Mouse (Mus musculus) spleen, postnatal 10 days (tissue): Measurements from ENCODE around the gene Cdk8.
A peak's percentile ranks its signal among the peaks of the same experiment; 100 is the strongest.
"Not testable (repeated sequence)": the region's sequence is repeated elsewhere in the genome, so short reads cannot be mapped to it uniquely, and the experiment has no call there.

Source experiments
- DNase-seq, 2 experiments: peaks; one replicate each; pipeline ENCODE4 v3.0.0; 2021 to 2022; ENCODE audit warnings: low spot score in 2 of 2

The Cdk8 gene

DNA sequence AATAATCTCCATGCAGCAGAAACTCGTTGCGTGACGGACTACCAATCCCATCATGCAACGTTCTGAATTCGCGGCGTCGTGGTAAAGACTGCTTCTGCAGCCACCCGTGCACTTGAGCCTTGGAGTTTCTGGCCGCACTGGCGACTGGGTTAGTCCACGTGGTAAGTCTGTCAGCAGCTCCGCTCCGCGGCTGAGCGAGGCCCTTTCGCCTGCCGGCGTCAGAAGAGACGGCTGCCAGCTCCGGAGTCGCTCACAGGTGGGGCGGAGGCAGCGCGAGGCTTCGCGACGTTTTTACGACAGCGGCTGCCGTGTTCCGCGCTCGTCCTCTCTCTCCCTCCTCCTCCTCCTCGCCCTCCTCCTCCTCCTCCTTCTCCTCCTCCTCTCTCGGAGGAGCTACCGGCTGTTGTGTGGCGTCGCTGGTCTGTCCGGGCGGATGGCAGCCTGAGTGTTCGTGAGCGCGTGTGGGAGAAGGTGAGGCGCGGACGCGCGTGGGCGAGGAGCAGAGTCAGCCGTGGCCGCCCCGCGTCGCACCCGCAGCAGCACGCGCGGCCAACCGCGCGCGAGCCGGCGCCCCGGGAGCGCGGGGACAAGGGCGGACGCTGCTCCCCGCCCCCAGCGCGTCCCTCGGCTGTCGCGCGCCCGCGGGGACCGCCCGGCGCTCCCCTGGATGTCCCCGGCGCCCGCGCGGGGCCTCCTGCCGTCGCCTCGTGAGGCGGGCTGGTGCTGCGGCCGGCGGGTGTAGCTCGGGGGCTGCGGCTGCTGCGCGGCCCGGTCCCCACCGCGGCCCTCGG is at the start of gene Cdk8:
TSS of gene Cdk8 (plus strand) at position 367 of the 791 bp plus-strand sequence.
- DNase-seq: peak; percentile 91 to 94

GRCm38 (mm10) chr5:146185204-146185603 is 45.8 kb upstream of the Cdk8 start, which contains the start of gene 1700001J03Rik:
1700001J03Rik (minus strand) TSS chr5:146185304.
- not testable (repeated sequence) for DNase-seq

- peak; percentile 34 to 71 for DNase-seq
Observed at GRCm38 (mm10) chr5:146187441-146187840, 43.6 kb upstream of the Cdk8 start.

GRCm38 (mm10) chr5:146188144-146188543 is 42.9 kb upstream of the Cdk8 start:
- DNase-seq: no peak

GRCm38 (mm10) chr5:146188712-146189111 is 42.3 kb upstream of the Cdk8 start:
- no peak for DNase-seq

GRCm38 (mm10) chr5:146190093-146190492 is 40.9 kb upstream of the Cdk8 start:
- no peak for DNase-seq

- no peak for DNase-seq
Observed at GRCm38 (mm10) chr5:146190501-146191269, 40.3 kb upstream of the Cdk8 start.

GRCm38 (mm10) chr5:146193360-146193759 is 37.7 kb upstream of the Cdk8 start:
- no peak for DNase-seq

GRCm38 (mm10) chr5:146199073-146199472 is 32.0 kb upstream of the Cdk8 start:
- no peak for DNase-seq

GRCm38 (mm10) chr5:146199540-146199939 is 31.5 kb upstream of the Cdk8 start:
- no peak for DNase-seq

DNA sequence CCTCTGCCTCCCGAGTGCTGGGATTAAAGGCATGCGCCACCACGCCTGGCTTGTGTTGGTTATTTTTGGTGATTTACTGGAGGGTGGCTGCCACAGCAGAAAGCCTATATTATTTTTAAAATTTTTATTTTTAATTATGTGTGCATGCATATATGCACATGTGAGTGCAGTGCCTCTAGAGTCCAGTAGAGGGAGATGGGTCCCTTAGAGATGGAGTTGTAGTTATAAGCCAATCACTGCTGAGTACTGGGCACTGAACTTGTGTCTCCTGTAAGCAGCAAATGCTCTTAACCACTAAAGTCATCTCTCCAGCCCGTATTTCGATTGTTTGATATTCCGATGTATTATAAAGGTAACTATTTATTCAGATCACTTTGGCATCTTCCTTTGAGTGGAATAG is 30.4 kb upstream of the Cdk8 start:
- no peak for DNase-seq

DNA sequence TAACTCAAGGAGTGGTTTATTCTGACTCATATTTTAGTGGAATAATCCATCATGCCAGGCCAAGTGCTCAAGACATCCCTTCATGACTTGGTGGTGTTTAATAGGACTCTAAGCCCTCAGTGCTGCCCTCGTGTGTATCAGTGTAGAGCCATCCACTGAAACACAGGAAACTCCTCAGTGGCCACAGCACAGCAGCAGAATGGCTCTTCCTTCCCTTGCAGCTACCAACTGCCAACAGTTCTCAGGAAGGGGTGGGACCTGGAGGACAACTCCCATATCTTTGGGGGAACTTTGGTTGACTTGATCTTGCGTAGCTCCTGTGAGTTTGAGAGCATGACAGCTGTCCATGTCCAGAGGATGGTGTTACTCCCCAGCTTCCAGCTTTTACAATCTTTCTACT is 27.1 kb upstream of the Cdk8 start:
- no peak for DNase-seq

- DNase-seq: no peak
Observed at GRCm38 (mm10) chr5:146205537-146205936, 25.5 kb upstream of the Cdk8 start.

GRCm38 (mm10) chr5:146220501-146220878 is 10.5 kb upstream of the Cdk8 start:
- DNase-seq: no peak

GRCm38 (mm10) chr5:146220879-146221714 is 9.9 kb upstream of the Cdk8 start, which contains the start of gene Rnf6:
Rnf6 (minus strand) TSS chr5:146221555.
- DNase-seq: peak; percentile 85 to 96

- DNase-seq: no peak
Observed at GRCm38 (mm10) chr5:146221722-146222121, 9.3 kb upstream of the Cdk8 start.

- DNase-seq: no peak
Observed at GRCm38 (mm10) chr5:146223786-146224185, 7.2 kb upstream of the Cdk8 start.

DNA sequence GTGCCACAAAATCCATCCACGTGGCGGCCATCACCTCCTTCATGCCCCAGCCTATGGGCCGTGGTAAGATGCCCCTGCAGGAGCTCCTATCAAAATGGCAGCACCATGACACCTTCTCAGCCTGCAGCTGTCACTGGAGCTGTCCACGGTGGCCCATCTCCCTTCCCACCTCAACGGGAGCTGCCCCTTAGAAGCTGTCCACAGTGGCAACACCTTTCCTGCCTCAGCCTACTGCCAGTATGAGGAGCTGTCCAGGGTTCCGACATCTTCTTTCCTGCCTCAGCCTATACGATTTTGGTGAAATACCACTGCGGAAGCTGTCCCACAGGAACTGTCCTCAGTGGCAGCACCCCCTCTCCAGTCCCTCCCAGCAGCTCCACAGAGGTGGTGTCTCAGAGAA is 3.5 kb upstream of the Cdk8 start:
- DNase-seq: no peak

- DNase-seq: no peak
Observed at GRCm38 (mm10) chr5:146229869-146230650, 970 bp upstream of the Cdk8 start.

- DNase-seq: peak; percentile 56 to 59
Observed at GRCm38 (mm10) chr5:146231655-146231996, 596 bp downstream of the Cdk8 start.

- no peak for DNase-seq
Observed at GRCm38 (mm10) chr5:146232056-146232675, 1.1 kb downstream of the Cdk8 start.
